Mouse (Mus musculus): ENCODE data around the gene Dcaf1.

- TF ChIP-seq CTCF (IDR thresholded peaks at IDR 0.05; ENCODE audit: low read depth) = no peak
- TF ChIP-seq EP300 (optimal IDR thresholded peaks at IDR 0.05) = no peak
Observed at GRCm38 (mm10) chr9:106908715-106909114, 87.0 kb downstream of the Dcaf1 start.
